Mouse (Mus musculus): ENCODE data around the gene Klk9.

Gene Klk9

DNA sequence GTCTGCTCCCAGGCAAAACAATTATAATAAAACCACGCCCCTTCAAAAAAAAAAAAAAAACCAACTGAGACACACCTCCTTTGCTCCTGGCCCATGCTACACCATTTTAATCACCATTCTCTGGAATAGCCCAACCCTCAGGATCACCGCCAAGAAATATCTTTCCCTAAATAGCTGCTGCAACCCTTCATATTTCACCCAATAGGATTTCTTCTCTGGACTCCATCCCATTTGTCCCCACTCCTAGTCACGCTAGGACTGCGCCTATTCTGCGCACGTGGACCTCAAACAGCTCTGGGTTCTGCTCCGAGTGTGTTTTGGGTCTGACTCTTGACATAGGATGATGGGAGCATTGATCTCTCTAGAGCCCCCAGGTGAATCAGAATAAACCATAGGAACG, 4.7 kb downstream of the Klk9 start:
- no peak for DNase-seq (ENCODE audit: low read depth, low spot score)

- no peak for DNase-seq (ENCODE audit: low read depth, low spot score)
These were observed 5.7 kb downstream of the Klk9 start, which contains the start of gene Klk8 for GRCm38 (mm10) chr7:43797333-43797769. Klk8 (plus strand) TSS chr7:43797577.

GRCm38 (mm10) chr7:43797844-43798462, 6.3 kb downstream of the Klk9 start:
- DNase-seq (ENCODE audit: low read depth, low spot score): no peak

DNA sequence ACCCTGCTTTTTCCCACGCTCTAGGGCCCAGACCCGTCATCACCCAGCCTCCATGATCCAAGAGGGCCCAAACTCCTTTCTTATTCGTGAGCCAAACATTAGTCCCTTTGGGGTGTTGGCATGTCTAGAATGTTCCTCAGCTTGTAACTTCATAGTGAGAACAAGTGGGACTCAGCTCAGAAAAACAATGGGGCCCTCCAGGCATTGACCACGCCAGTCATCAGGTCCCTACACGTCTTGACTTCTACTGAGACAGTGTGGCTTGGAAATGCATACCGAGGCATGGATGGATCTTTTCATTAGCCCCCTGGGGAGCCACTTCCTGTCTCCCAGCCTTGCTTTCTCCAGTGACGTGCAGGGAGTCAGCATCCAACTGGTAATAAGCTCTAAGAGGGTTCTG, 8.2 kb downstream of the Klk9 start:
- DNase-seq (ENCODE audit: low read depth, low spot score): no peak

- DNase-seq (ENCODE audit: low read depth, low spot score): no peak
These were observed 19.3 kb downstream of the Klk9 start, which contains the start of gene Klk7 for GRCm38 (mm10) chr7:43810994-43811393. Klk7 (plus strand) TSS chr7:43811294.

- DNase-seq (ENCODE audit: low read depth, low spot score): no peak
These were observed 23.5 kb downstream of the Klk9 start for GRCm38 (mm10) chr7:43815211-43815610.

DNA sequence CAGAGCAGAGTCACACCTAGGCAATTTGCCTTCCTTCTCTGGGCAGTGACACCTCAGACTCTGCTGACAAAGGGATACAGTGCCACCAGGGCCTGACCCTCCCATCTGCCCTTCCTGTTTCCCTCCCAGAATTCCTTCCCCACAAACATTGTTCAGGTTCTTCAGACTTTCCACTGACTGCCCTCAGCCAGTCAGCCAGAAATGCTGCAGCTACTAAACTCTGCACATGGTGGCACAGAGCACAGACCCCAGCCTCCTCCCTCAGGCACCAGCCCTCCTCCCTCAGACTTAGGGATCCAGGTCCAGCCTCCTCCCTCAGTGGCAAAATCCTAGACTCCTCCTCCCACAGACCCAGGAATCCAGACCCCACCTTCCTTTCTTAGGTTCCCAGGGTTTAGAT, 25.1 kb downstream of the Klk9 start:
- no peak for DNase-seq (ENCODE audit: low read depth, low spot score)

GRCm38 (mm10) chr7:43821581-43821980, 29.9 kb downstream of the Klk9 start:
- no peak for DNase-seq (ENCODE audit: low read depth, low spot score)

- DNase-seq (ENCODE audit: low read depth, low spot score): no peak
These were observed 32.5 kb downstream of the Klk9 start, which contains the start of gene Klk6 for GRCm38 (mm10) chr7:43824199-43824598. Klk6 (plus strand) TSS chr7:43824499.

DNA sequence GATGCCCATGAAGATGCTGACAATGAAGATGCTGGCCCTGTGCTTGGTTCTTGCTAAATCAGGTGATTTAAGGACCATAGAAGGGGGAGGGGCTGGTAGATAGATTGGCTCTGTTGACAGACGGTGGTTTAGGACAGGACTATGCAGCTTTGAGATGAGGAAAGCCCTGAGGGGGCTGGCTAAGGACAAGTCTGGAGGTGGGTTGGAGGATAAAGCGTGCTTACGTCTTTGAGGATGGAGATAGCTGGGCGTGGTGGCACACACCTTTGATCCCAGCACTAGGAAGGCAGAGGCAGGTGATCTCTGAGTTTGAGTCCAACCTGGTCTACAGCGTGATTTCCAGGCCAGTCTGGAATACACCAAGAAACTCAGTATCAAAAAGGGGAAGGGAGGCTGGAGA, 34.4 kb downstream of the Klk9 start:
- no peak for DNase-seq (ENCODE audit: low read depth, low spot score)

GRCm38 (mm10) chr7:43827706-43828105, 36.0 kb downstream of the Klk9 start:
- DNase-seq (ENCODE audit: low read depth, low spot score): no peak

DNA sequence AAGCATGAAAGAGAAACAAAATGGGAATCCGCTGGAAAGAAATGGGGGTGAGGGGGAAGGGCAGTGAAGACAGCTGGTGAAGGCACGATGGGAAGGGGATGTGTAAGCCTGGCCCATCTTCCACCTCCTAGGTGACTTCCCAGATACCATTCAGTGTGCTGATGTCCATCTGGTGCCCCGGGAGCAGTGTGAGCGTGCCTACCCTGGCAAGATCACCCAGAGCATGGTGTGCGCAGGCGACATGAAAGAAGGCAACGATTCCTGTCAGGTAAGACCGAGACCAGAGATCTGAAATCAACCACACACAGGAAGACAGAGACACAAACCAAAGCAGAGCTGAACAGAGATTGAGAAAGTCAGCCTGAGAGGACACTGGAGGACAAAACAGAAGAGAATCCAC, 37.3 kb downstream of the Klk9 start:
- no peak for DNase-seq (ENCODE audit: low read depth, low spot score)

DNA sequence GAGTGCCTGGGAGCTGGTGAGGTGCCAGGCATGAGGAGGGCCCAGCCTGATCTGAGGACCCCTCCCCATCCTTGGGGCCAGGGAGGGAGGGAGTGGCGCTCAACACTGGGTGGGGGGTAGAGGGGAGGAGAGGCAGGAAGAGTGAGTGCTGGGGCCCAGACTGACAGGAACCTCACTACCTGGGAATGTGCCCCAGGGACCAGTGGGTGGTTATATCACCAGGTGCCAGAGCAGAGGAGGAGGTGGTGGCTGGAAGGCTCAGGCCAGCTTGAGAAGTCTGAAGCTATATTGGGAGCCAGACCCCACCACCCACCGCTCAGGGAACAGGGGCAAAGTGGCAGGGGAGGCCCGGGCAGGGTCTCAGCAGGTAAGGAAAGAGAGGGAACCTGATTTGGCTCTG, 50.0 kb downstream of the Klk9 start, which contains the start of gene Klk5:
TSS of gene Klk5 (plus strand) at position 271 of the 400 bp plus-strand sequence.
- no peak for DNase-seq (ENCODE audit: low read depth, low spot score)

- no peak for DNase-seq (ENCODE audit: low read depth, low spot score)
These were observed 52.1 kb downstream of the Klk9 start for GRCm38 (mm10) chr7:43843801-43844200.

Data from retina, postnatal 7 days (tissue).